Mouse (Mus musculus) bone marrow macrophage, adult 2 months (primary cell): ENCODE measurements around the gene Fbxo28.

ENCODE experiments used
- CTCF ChIP-seq: IDR thresholded peaks from 2 replicates; pipeline ENCODE4 v1.5.1; 2012; ENCODE audit warnings: low read depth, mild to moderate bottlenecking, low read length, moderate library complexity
- POLR2A ChIP-seq: IDR thresholded peaks from 2 replicates; pipeline ENCODE4 v1.6.1; 2012; ENCODE audit warnings: mild to moderate bottlenecking, low read depth, low read length, borderline replicate concordance

GRCm38 (mm10) chr1:182388729-182389128 lies 47.3 kb upstream of the Fbxo28 start:
- TF ChIP-seq CTCF, result no peak
- no peak for TF ChIP-seq POLR2A
